Mouse (Mus musculus): ENCODE measurements around the gene Msrb2.

Gene Msrb2

GRCm38 (mm10) chr2:19388329-19389103 lies 17.3 kb downstream of the Msrb2 start:
- intact Hi-C loops (cut with DNase I) = no loop called here

DNA sequence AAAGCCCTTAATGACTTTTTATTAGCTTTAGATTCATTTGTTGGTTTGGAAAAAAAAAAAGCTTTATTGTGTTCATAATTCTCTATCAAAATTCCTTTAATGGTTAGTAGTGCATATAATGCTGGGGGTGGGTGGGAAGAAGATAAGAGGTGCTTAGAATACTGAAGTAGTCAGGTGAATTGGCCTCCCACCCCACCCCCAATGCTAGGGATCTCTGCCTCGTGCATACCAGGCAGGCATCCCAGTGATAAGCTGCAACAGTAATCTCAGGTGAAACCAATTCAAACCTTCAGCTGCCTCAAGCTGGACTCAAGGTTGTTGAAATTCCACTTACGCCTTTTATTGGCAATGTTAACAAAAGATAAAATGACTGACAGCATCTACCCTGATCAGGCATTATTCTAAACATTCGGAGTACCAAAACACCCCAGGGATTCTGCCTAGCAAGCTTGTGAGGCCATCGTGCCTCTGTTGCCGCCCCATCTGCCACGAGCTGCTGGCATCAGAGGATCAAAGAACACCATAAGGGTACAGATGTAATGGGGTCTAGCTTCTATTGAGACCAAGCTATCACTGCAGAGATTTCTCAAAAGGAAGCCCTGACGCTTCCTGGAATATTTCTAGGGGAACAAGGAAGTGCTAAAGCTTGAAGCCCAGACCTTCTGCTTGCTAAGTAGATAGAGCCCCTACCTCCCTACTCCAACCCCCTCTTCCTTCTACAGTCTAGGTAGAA lies 19.3 kb downstream of the Msrb2 start:
- intact Hi-C loops (cut with DNase I) = no loop called here

DNA sequence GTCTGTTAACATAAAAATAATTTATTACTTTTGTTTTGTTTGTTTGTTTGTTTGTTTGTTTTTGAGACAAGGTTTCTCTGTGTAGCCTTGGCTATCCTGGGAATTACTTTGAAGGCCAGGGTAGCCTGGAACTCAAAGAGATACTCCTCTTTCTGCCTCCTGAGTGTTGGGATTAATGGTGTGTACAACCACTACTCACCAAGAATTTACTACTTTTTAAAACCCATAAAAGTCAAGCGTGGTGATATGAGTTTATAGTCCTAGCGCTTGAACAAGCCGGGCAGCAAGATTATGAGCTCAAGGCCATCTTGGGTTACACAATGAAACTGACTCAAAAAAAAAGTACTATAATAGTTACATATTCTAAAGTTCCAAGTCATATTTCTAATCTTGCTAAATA lies 20.4 kb downstream of the Msrb2 start:
- intact Hi-C loops (cut with DNase I) = no loop called here

DNA sequence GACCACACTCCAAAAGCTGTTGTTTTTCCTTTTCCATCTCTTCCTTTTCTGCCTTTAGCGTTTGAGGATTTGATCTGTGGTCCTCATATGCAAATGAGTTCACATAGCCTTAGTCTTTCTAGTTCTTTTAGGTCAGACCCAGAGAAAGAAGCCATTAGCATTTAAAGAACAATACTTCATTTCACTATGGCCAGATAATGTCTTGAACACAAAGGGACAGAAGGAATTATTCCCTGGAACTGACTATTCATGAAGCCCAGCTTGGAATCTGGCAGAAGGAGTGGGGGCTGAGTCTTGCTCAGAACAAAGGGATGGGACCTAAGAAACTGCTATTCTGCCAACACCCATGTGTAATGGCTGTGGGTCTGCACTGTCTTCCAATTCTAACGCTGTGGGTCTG lies 21.6 kb downstream of the Msrb2 start:
- intact Hi-C loops (cut with DNase I) = no loop called here

DNA sequence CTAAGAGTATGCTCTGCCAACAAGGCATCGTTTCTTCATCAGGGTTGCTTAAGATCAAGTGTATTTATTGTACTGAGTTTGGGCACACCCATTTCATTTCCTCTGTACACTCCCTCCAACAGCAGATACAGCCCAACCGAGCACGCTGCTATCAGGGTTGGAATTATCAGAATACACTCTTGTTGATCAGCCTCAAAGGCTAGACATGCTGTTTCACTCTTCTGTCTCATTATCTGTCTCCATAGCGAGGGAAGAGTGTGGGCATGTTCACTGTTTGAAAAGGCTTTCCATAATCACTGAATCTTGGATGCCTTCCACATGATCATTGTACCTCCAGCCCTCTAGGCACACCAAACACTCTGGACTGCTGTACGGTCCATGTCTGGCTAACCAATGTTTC lies 34.2 kb downstream of the Msrb2 start:
- intact Hi-C loops (cut with DNase I) = no loop called here

DNA sequence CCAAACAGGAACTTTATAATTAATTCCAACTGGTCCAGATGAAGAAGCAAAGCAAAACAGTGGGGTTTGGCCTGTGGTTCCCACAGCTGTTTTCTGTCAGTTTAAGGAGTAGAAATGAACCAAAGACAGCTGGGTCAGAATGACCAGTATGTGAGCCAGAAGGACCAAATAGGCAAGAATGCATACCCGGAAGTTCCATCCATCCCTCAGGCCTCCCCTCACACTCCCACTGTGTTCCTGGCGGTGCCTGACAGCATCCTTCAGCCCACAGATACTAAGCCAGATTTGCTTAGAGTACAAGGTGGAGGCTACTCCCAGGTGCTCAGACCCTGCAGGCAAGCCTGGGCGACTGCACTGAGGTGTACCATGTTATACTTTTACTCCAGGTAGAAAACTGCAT lies 35.3 kb downstream of the Msrb2 start:
- intact Hi-C loops (cut with DNase I) = no loop called here

DNA sequence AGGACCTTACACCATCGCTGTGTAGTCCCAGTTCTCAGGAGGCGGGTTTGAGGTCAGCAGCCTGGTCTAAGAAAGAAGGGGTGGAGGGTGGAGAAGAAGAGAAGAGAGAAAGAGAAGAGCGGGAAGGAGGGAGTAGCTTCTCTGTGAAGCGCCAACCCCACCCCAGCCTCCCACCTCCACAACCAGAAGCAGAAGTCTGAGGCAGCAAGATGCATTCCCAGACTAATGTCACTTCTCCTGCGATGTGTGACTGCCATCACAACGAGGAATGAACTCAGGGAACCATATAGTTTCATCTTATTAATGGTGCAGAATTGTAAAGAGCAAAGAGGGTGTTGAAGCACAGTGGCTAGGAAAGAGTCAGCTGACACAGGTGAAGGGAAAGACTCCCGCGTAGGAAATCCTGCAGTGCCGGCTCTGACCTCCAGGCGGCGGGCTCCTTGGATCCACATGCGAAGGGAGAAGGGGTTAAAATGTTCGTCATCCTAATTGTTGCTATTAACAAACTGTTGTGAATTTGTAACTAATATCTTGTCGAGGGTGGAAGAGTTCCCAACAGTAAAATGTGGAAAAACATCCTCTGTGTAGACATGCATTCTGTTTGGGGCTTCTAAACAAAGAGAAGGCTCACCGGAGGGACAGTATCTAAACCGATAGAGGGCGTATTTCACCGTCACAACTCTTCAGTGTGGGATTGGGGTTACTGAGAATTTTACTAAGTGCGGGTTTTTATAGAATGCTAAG lies 43.2 kb downstream of the Msrb2 start:
- intact Hi-C loops (cut with DNase I) = loop anchor here (2.0 to 10.0 kb wide), 2 partner anchors 106 to 500 kb away; no protein-coding TSS in a partner anchor

DNA sequence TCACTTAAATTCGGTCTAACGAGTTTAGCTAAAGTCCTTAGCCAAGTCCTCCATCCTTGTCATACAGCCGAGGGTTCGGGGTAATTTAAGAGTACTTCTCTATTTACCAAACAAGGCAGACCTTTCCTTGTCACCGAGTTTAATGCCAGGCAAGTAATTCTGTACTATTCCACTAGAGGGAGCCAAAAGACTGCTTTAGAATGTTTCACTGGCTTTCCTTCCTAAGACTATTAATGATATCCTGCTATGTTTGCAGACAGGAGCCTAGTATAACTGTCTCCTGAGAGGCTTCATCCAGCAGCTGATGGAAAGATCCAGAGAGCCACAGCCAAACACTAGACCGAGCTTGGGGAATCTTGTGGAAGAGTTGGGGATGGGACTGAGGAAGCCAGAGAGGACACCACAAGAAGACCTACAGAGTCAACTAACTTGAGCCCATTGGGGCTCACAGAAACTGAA lies 43.9 kb downstream of the Msrb2 start:
- intact Hi-C loops (cut with DNase I) = loop anchor here (2.0 to 10.0 kb wide), 3 partner anchors 106 to 500 kb away; no protein-coding TSS in a partner anchor

- intact Hi-C loops (cut with DNase I) = loop anchor here (5.0 to 10.0 kb wide), 2 partner anchors 311 to 499 kb away; no protein-coding TSS in a partner anchor
These were observed 44.8 kb downstream of the Msrb2 start for GRCm38 (mm10) chr2:19416066-19416465.

GRCm38 (mm10) chr2:19419686-19420345 lies 48.6 kb downstream of the Msrb2 start:
- intact Hi-C loops (cut with DNase I) = loop anchor here (5.0 to 10.0 kb wide), 2 partner anchors 307 to 495 kb away; no protein-coding TSS in a partner anchor

DNA sequence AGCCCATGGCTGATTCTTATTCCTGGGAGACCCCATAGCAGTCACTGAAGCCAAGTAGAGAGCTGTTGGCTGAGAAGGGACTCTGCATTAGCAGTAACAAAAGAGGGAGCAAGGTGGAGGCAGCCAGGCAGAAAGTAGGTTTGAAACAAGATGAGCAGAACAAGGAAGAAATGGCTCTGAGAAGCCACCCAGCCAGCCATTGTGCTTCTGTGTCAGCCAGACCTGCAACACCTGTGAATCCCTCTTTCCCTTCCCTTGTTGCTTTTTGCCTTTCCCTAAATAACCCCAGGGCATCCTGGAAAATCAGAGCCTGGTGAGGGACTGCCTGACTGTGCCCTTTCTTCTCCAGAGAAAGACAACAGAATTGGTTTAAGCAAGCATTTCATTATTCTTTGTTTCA lies 51.0 kb downstream of the Msrb2 start:
- intact Hi-C loops (cut with DNase I) = no loop called here

- intact Hi-C loops (cut with DNase I) = no loop called here
These were observed 51.8 kb downstream of the Msrb2 start for GRCm38 (mm10) chr2:19423086-19423485.

GRCm38 (mm10) chr2:19429031-19429430 lies 57.8 kb downstream of the Msrb2 start:
- intact Hi-C loops (cut with DNase I) = no loop called here

DNA sequence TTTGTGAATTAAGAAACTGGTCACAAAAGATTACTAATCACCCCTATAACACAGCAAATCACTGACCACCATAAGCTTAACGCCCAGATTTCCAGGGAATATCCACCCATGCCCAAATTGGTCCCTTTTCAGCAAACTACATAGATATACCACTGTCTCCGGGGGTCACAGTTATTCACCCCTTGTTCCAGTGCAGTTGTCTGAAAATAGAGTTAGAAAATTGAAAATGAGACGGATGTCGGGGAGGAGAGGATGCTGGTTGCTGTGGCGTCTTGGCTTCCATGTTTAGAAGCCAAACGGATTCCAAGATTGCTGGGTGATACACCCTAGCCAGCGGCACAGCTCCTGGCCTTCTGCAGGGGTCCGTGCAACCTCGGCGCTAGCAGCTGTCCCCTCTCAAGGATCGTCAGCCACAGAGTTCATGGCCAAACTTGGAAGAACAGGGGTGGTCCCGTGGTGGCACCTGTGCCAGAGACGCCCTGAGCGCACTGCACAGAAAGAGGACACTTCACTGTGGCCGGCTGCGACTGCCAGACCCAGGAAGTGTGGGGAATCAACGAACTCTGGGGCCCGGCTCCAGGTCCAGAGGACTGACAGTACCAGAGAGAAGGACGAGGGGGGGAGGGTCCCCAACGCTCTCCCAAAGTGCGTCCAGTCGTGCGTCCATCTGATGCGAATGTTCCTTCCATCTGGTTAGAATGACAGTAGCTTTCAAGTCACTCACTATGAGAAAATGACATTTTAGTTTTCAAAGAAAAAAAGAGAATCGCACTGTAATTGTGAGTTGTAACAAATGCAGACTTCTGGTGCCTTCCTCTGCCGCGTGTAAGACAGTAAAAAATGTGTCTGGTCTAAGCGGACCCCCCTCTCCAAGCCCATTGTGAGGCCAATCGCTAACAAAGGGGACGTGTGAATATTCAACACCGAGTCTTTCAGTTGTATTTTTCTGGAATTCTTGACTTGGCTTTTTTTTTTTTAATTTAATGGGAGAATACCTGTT lies 58.8 kb downstream of the Msrb2 start:
- intact Hi-C loops (cut with DNase I) = no loop called here

DNA sequence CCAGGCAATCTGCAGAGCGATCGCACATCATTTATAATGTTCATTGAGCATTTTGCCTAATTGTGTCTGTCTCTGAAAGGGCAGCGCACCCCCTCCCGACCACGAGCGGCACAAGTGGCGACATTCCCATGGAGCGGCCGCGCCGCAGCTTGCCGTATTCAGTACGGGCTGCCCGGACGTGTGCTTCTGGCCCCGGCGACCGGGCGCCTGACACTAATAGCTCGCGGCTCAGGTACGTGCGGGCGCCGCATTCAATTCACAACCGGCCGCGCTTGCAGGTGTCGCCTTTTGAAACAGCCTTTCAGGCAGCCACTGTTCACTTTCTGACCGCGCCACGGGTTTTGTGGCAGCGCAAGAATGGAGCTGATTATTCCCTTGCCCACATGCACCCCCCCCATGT lies 59.5 kb downstream of the Msrb2 start:
- intact Hi-C loops (cut with DNase I) = no loop called here

DNA sequence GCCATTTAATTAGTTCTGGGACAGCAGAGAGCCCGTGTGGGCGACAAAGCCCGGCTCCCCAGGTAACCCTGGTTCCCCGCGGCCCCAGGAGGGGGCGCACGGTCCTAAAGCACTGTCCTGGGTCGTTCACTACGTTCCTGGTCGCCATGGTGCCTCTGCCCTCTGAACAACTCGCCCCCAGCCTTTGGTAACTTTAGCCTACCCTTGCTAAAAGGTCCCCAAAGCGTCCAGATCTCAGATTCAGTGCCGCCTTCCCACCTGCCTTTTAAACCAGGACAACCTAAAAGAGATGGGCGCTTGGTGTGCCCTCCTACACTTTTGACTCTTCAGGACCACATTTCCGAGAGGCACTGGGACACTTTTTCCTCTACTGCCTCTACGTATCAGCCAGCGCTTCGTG lies 59.9 kb downstream of the Msrb2 start:
- intact Hi-C loops (cut with DNase I) = no loop called here

DNA sequence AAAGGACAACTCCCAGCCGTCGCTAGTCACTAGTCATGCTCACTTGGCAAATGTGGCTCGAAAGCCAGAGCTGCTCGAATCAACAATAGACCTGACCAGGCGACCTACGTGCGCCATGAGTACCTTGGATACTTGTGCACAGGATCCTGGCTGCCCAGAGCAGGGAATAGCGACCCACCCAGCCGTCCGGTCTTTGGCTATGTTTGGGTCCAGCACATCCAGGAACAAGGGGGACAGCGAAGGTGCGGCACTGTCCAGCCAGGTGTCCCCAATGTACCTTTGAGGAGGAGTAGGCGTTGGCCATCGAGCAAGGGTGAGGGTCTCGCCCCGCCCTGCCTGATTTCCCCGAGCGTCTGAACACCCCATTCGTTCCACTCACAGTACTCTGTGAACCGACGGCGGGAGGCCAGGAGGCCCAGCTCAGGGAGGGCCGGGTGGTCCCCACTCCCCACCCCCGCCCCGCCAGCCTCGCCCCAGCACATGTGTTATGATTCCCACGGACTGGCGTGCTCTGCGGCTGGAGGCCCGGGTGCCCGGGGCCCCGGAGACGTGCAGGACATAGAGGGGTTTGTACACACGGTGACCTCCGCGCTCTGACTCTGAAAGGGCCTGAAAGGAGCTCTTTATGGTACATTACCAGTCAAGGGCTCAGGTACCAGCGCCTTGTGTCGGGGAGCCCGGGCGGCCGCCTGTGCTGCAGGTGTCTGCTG lies 60.5 kb downstream of the Msrb2 start:
- intact Hi-C loops (cut with DNase I) = no loop called here

DNA sequence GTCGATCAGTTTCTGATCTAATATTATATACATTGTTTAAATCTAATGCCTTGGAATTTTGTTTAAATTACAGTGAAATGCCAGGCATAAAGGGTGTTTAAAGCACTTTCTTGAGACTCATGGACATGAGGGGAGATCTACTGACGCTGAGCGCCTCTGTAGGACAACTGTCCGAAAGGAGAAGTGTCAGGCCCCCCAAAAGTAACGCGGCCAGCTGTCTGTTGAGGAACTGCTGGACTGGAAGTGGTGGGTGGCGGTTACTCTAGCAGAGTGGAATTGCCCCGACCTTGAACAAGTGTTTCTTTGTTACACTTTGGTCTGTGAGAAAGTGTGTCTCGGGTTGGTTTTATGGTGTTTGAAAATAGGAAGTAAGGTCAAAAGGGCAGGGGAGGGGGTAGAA lies 73.1 kb downstream of the Msrb2 start:
- intact Hi-C loops (cut with DNase I) = no loop called here
